Mouse (Mus musculus) brain, embryonic 14.5 days (tissue): ENCODE data around the gene Nipal1. TPM values are rescaled to one million over a fixed set of nuclear protein-coding genes. Genes with fewer than 3 reads are reported as not detected.

Experiments used
- DNase-seq: peaks from one replicate; pipeline ENCODE4 v3.0.0-alpha.2; 2011; ENCODE audit warnings: low read depth
- CTCF ChIP-seq: fragments of 200-500 bp; IDR thresholded peaks from 2 replicates; pipeline ENCODE4 v1.5.1; 2012; ENCODE audit warnings: inconsistent platforms, mild to moderate bottlenecking, moderate library complexity, borderline replicate concordance; ENCODE audit not compliant: insufficient read depth, insufficient read length; ENCODE audit errors: extremely low read depth
- POLR2A ChIP-seq: fragments of 200-500 bp; IDR thresholded peaks from 2 replicates; pipeline ENCODE4 v1.6.1; 2012; ENCODE audit warnings: mild to moderate bottlenecking, inconsistent platforms, borderline replicate concordance; ENCODE audit not compliant: poor library complexity, insufficient read depth, insufficient read length, severe bottlenecking; ENCODE audit errors: extremely low read depth
- polyA plus RNA-seq: library from polyadenylated mRNA; depleted of rRNA; stranded (reverse); fragments of >200 nt; gene quantifications from 2 replicates; pipeline ENCODE4 v1.2.3, GENCODE M21; 2012

Gene Nipal1
- polyA plus RNA-seq, 1 experiment, result 0.52 TPM

- DNase-seq, result no peak
- no peak for TF ChIP-seq POLR2A
- no peak for TF ChIP-seq CTCF
These were observed 20.8 kb downstream of the Nipal1 start for GRCm38 (mm10) chr5:72668351-72668750.

- peak; percentile 76 for DNase-seq
- TF ChIP-seq CTCF, result no peak
- TF ChIP-seq POLR2A, result no peak
These were observed 23.6 kb downstream of the Nipal1 start for GRCm38 (mm10) chr5:72671017-72671699.

GRCm38 (mm10) chr5:72674994-72675542 is 27.5 kb downstream of the Nipal1 start:
- DNase-seq, result no peak
- no peak for TF ChIP-seq CTCF
- no peak for TF ChIP-seq POLR2A

GRCm38 (mm10) chr5:72681451-72681850 is 33.9 kb downstream of the Nipal1 start:
- DNase-seq, result no peak
- TF ChIP-seq POLR2A, result no peak
- TF ChIP-seq CTCF, result no peak

GRCm38 (mm10) chr5:72689556-72689955 is 42.0 kb downstream of the Nipal1 start:
- DNase-seq, result peak; percentile 54
- TF ChIP-seq CTCF, result no peak
- TF ChIP-seq POLR2A, result no peak

GRCm38 (mm10) chr5:72690516-72690915 is 42.9 kb downstream of the Nipal1 start:
- no peak for DNase-seq
- TF ChIP-seq CTCF (no peak), POLR2A (no peak)

- DNase-seq, result no peak
- TF ChIP-seq POLR2A (no peak), CTCF (no peak)
These were observed 47.1 kb downstream of the Nipal1 start for GRCm38 (mm10) chr5:72694684-72695083.

GRCm38 (mm10) chr5:72696491-72696890 is 48.9 kb downstream of the Nipal1 start:
- DNase-seq, result peak; percentile 52
- TF ChIP-seq POLR2A (no peak), CTCF (no peak)

GRCm38 (mm10) chr5:72698343-72698742 is 50.7 kb downstream of the Nipal1 start:
- DNase-seq, result peak; percentile 87
- no peak for TF ChIP-seq POLR2A
- no peak for TF ChIP-seq CTCF

- peak; percentile 41 for DNase-seq
- TF ChIP-seq POLR2A, result no peak
- TF ChIP-seq CTCF, result no peak
These were observed 51.4 kb downstream of the Nipal1 start for GRCm38 (mm10) chr5:72698818-72699499.

GRCm38 (mm10) chr5:72699500-72699818 is 51.9 kb downstream of the Nipal1 start:
- peak; percentile 81 for DNase-seq
- TF ChIP-seq POLR2A (no peak), CTCF (no peak)
